Mouse (Mus musculus) inflammation-experienced regulatory T-cells, adult 6 months (primary cell): ENCODE measurements around the gene Zfp398. TPM values are rescaled to one million over a fixed set of nuclear protein-coding genes. Genes with fewer than 3 reads are reported as not detected.

Experiments used
- ATAC-seq: one replicate; pipeline ENCODE4 v1.8.0; 2017
- polyA plus RNA-seq, 3 experiments: library from polyadenylated mRNA; unstranded; fragments of 100-300 nt; shearing (Covaris generic); gene quantifications; one replicate each; pipeline ENCODE4 v1.2.1; 2017

Zfp398 gene
- polyA plus RNA-seq, 3 experiments from 2014 or later, result 7.2 to 16.0 (median 12.8) TPM

- ATAC-seq, result no peak
Measured at GRCm38 (mm10) chr6:47904917-47905695, 69.6 kb downstream of the Zfp398 start.

- no peak for ATAC-seq
Measured at GRCm38 (mm10) chr6:47906326-47906725, 70.9 kb downstream of the Zfp398 start.

GRCm38 (mm10) chr6:47909007-47909406 lies 73.5 kb downstream of the Zfp398 start:
- ATAC-seq, result no peak

GRCm38 (mm10) chr6:47911650-47912049 lies 76.2 kb downstream of the Zfp398 start:
- ATAC-seq, result no peak

GRCm38 (mm10) chr6:47912991-47913390 lies 77.5 kb downstream of the Zfp398 start:
- ATAC-seq, result no peak

GRCm38 (mm10) chr6:47917051-47917450 lies 81.6 kb downstream of the Zfp398 start:
- no peak for ATAC-seq

- no peak for ATAC-seq
Measured at GRCm38 (mm10) chr6:47918768-47919274, 83.4 kb downstream of the Zfp398 start.

- ATAC-seq, result no peak
Measured at GRCm38 (mm10) chr6:47919646-47920446, 84.4 kb downstream of the Zfp398 start.

- ATAC-seq, result peak; percentile 90
Measured at GRCm38 (mm10) chr6:47920447-47921340, 85.2 kb downstream of the Zfp398 start, which contains the start of gene Zfp212. TSS of gene Zfp212 (plus strand) at chr6:47920476.

Other genes with a start within 250 kb of the Zfp398 start
- 10 to 100 TPM; 41.2 to 67.6 (median 43.2) TPM for gene Ezh2, start 240.3 kb upstream of the Zfp398 start, polyA plus RNA-seq
- 100 to 1,000 TPM; 141 to 180 (median 169) TPM for gene Pdia4, start 22.2 kb upstream of the Zfp398 start, polyA plus RNA-seq
- under 1 TPM in 2 of 3 experiments, not detected in 1; 0.11 to 0.34 TPM for gene Zfp786, start 4.8 kb upstream of the Zfp398 start, polyA plus RNA-seq
- gene Zfp282, start 41.5 kb downstream of the Zfp398 start, polyA plus RNA-seq, result 1 to 10 TPM; 2.2 to 2.7 (median 2.6) TPM
- gene Zfp212, start 84.8 kb downstream of the Zfp398 start, polyA plus RNA-seq, result 10 to 100 TPM; 13.3 to 16.0 (median 13.6) TPM
- gene Zfp956, start 117.7 kb downstream of the Zfp398 start, polyA plus RNA-seq, result 10 to 100 TPM; 14.0 to 31.5 (median 28.4) TPM
- 1 to 10 TPM; 4.1 to 6.5 (median 5.7) TPM for gene Zfp777, start 213.2 kb downstream of the Zfp398 start, polyA plus RNA-seq